Mouse (Mus musculus) adrenal gland, postnatal 0 days (tissue): ENCODE results near the gene 1700057G04Rik. TPM values are rescaled to one million over a fixed set of nuclear protein-coding genes. Genes with fewer than 3 reads are reported as not detected.

Experiments used
- microRNA-seq: library from miRNA; unstranded; fragments of <30 nt; microRNA quantifications from one replicate; pipeline ENCODE4, GENCODE M21; 2016; ENCODE audit warnings: borderline replicate concordance; ENCODE audit not compliant: insufficient number of aligned reads
- polyA plus RNA-seq: library from polyadenylated mRNA; unstranded; fragments of >200 nt; fragmentation: Nextera tagmentation; extraction: Ambion mirVana; gene quantifications from 2 replicates; pipeline ENCODE4 v1.2.1, GENCODE M21; 2015

Gene 1700057G04Rik
- 0.19 TPM in 1 of 2 replicates, not detected in the other for polyA plus RNA-seq

GRCm38 (mm10) chr9:92309077-92309476, at the start of gene 1700057G04Rik:
Gene 1700057G04Rik (plus strand): TSS chr9:92309377.

GRCm38 (mm10) chr9:92275486-92276207, 33.5 kb upstream of the 1700057G04Rik start, which contains the start of gene Plscr2:
Gene Plscr2 (plus strand): TSS chr9:92275602.

Small RNA genes within 50 kb of the gene (microRNA-seq; reads per million reads assigned to microRNA genes)
- gene Mir6386: not detected

Other genes with a start within 250 kb of the 1700057G04Rik start
- gene Plscr5, start 116.4 kb upstream of the 1700057G04Rik start, polyA plus RNA-seq: not detected in 2 replicates
- 36.7 and 39.4 TPM in 2 replicates for gene Plscr1, start 59.6 kb upstream of the 1700057G04Rik start, polyA plus RNA-seq
- 13.1 and 19.4 TPM in 2 replicates for gene Plscr2, start 33.8 kb upstream of the 1700057G04Rik start, polyA plus RNA-seq
- 18.3 and 19.9 TPM in 2 replicates for gene Plscr4, start 148.0 kb downstream of the 1700057G04Rik start, polyA plus RNA-seq
- gene Plod2, start 232.8 kb downstream of the 1700057G04Rik start, polyA plus RNA-seq: 38.2 and 79.9 TPM in 2 replicates